Mouse (Mus musculus): ENCODE results near the gene Exosc3. TPM values are rescaled to one million over a fixed set of nuclear protein-coding genes. Genes with fewer than 3 reads are reported as not detected.

Gene Exosc3
- total and polyA plus RNA-seq, 3 experiments, result 166 to 184 TPM; not detected in 1

DNA sequence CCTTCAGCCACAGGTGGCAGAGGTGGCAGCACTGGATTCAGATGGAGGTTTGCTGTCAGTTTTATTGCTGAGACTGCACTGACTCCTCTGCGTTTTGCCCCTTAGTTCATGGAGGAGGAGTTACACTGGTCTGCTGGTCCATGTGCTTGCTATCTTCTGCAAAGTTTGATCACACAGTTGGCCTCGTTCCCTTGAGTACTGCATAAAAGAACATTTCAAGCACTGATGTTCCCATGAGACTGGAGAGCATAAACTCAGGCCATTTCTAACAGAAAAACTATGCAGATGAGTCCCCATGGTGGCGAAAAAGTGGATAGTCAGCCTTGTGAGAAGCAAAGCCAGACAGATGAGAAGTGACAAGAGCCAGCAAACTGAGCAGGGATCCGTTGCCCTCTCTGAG, 34.0 kb upstream of the Exosc3 start:
- Histone ChIP-seq H3K9ac (ENCODE audit: control insufficient read depth, low read depth, low read length, poor library complexity, severe bottlenecking) (no peak overlapping the region), H3K4me3 (ENCODE audit: control insufficient read depth in 1 of 2, insufficient read depth in 1 of 2, low read depth in 2 of 2, low read length in 2 of 2) (no peak overlapping the region), H3K4me1 (ENCODE audit: control insufficient read depth in 1 of 2, insufficient read depth in 2 of 2, low read length in 2 of 2) (no peaks in the 10 kb centered on the region), H3K27ac (ENCODE audit: control insufficient read depth, low read depth, low read length) (no peak overlapping the region), H3K27me3 (ENCODE audit: control insufficient read depth in 1 of 2, insufficient read depth in 2 of 2, low read length in 2 of 2) (no peaks in the 10 kb centered on the region), H3K36me3 (ENCODE audit: control insufficient read depth in 1 of 2, insufficient read depth in 2 of 2, low read length in 2 of 2) (peaks cover 0 to 10% of the 10 kb centered on the region in 2 experiments; a peak in 2 of 4 replicates), H3K79me2 (ENCODE audit: control insufficient read depth, insufficient read depth, low read length, poor library complexity) (no peaks in the 10 kb centered on the region), H3K9me3 (replicated peaks; ENCODE audit: insufficient read depth, low read length) (no peaks in the 10 kb centered on the region)
- no peak for DNase-seq (ENCODE audit: low read depth, low spot score)
- no peak for TF ChIP-seq RAD21 (IDR thresholded peaks at IDR 0.05; ENCODE audit: low read depth, low read length)
- TF ChIP-seq USF2 (IDR thresholded peaks at IDR 0.05; ENCODE audit: borderline replicate concordance in 1 of 2, insufficient read depth in 1 of 2, low read depth in 1 of 2, low read length in 2 of 2), result no peak
- TF ChIP-seq TCF12 (IDR thresholded peaks at IDR 0.05; ENCODE audit: low read depth, low read length), result no peak
- TF ChIP-seq GABPA (IDR thresholded peaks at IDR 0.05; ENCODE audit: low read depth, low read length), result no peak
- TF ChIP-seq GATA1 (IDR thresholded peaks at IDR 0.05; ENCODE audit: low read depth, low read length), result no peak
- no peak for TF ChIP-seq CTCF (IDR thresholded peaks at IDR 0.05 in 2 of 3, conservative IDR thresholded peaks at IDR 0.05 in 1 of 3; ENCODE audit: control insufficient read depth in 1 of 3, insufficient read depth in 1 of 3, low read depth in 2 of 3, low read length in 3 of 3, poor library complexity in 1 of 3, severe bottlenecking in 1 of 3)

DNA sequence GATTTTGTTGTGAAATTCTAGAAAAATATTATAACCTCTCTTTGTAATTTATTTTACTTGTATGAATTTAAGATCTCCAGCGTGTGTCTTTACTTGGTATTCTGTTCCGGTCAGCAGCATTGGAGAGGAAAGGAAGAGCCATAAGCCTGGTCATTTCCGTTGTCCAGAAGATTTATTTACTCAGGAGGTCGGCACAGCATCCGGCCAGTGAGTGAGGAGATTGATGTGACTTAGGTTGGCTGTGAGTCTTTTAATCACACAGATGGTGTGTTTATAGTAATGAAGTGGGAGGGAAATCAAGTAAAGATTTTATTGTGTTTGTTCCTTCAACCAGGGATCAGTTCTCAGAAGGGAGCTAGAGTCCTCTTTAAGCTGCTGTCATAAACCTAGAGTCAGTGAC, 32.3 kb upstream of the Exosc3 start:
- no peak overlapping the region for H3K4me3 ChIP-seq (ENCODE audit: control insufficient read depth in 1 of 2, insufficient read depth in 1 of 2, low read depth in 2 of 2, low read length in 2 of 2)
- H3K27ac ChIP-seq (ENCODE audit: control insufficient read depth, low read depth, low read length), result no peak overlapping the region
- H3K9me3 ChIP-seq (replicated peaks; ENCODE audit: insufficient read depth, low read length), result no peaks in the 10 kb centered on the region
- H3K27me3 ChIP-seq (ENCODE audit: control insufficient read depth in 1 of 2, insufficient read depth in 2 of 2, low read length in 2 of 2), result no peaks in the 10 kb centered on the region
- no peak overlapping the region for H3K9ac ChIP-seq (ENCODE audit: control insufficient read depth, low read depth, low read length, poor library complexity, severe bottlenecking)
- H3K36me3 ChIP-seq (ENCODE audit: control insufficient read depth in 1 of 2, insufficient read depth in 2 of 2, low read length in 2 of 2), result peaks cover 0 to 15% of the 10 kb centered on the region in 2 experiments; a peak in 2 of 4 replicates
- no peak for DNase-seq (ENCODE audit: low read depth, low spot score)
- no peak for TF ChIP-seq HCFC1 (IDR thresholded peaks at IDR 0.05; ENCODE audit: low read depth, low read length)
- no peak for TF ChIP-seq POLR2AphosphoS5 (IDR thresholded peaks at IDR 0.05; ENCODE audit: borderline replicate concordance, low read depth, low read length)
- no peak for TF ChIP-seq ZKSCAN1 (IDR thresholded peaks at IDR 0.05; ENCODE audit: low read depth, low read length)
- TF ChIP-seq CHD2 (IDR thresholded peaks at IDR 0.05; ENCODE audit: low read length), result no peak
- TF ChIP-seq JUND (IDR thresholded peaks at IDR 0.05; ENCODE audit: low read depth, low read length), result no peak
- no peak for TF ChIP-seq ELF1 (IDR thresholded peaks at IDR 0.05; ENCODE audit: low read depth, low read length)
- TF ChIP-seq MAX (IDR thresholded peaks at IDR 0.05; ENCODE audit: low read length), result no peak
- no peak for TF ChIP-seq GABPA (IDR thresholded peaks at IDR 0.05; ENCODE audit: low read depth, low read length)
- no peak for TF ChIP-seq ZNF384 (IDR thresholded peaks at IDR 0.05; ENCODE audit: low read depth, low read length)
- no peak for TF ChIP-seq POLR2A (IDR thresholded peaks at IDR 0.05; ENCODE audit: control insufficient read depth in 1 of 2, insufficient read depth in 1 of 2, low read depth in 1 of 2, low read length in 2 of 2, poor library complexity in 1 of 2)
- TF ChIP-seq ZMIZ1 (IDR thresholded peaks at IDR 0.05; ENCODE audit: low read depth, low read length), result no peak
- no peak for TF ChIP-seq MYB (IDR thresholded peaks at IDR 0.05; ENCODE audit: low read depth, low read length)
- TF ChIP-seq UBTF (IDR thresholded peaks at IDR 0.05; ENCODE audit: borderline replicate concordance, insufficient read depth, low read depth, low read length), result no peak
- no peak for TF ChIP-seq USF1 (IDR thresholded peaks at IDR 0.05; ENCODE audit: low read depth, low read length)
- TF ChIP-seq MXI1 (IDR thresholded peaks at IDR 0.05; ENCODE audit: low read depth, low read length), result no peak
- no peak for TF ChIP-seq TCF12 (IDR thresholded peaks at IDR 0.05; ENCODE audit: low read depth, low read length)
- TF ChIP-seq CHD1 (IDR thresholded peaks at IDR 0.05; ENCODE audit: low read depth, low read length), result no peak
- TF ChIP-seq POLR2AphosphoS2 (IDR thresholded peaks at IDR 0.05; ENCODE audit: low read length), result no peak
- TF ChIP-seq USF2 (IDR thresholded peaks at IDR 0.05; ENCODE audit: borderline replicate concordance in 1 of 2, insufficient read depth in 1 of 2, low read depth in 1 of 2, low read length in 2 of 2), result no peak
- H3K79me2 ChIP-seq (ENCODE audit: control insufficient read depth, insufficient read depth, low read length, poor library complexity), result no peaks in the 10 kb centered on the region
- H3K4me1 ChIP-seq (ENCODE audit: control insufficient read depth in 1 of 2, insufficient read depth in 2 of 2, low read length in 2 of 2), result no peaks in the 10 kb centered on the region

Data from MEL (cell line).